Mouse (Mus musculus): ENCODE data around the gene 2300003K06Rik. TPM values are rescaled to one million over a fixed set of nuclear protein-coding genes. Genes with fewer than 3 reads are reported as not detected.

Gene 2300003K06Rik
- polyA plus RNA-seq, 1 experiment = not detected

DNA sequence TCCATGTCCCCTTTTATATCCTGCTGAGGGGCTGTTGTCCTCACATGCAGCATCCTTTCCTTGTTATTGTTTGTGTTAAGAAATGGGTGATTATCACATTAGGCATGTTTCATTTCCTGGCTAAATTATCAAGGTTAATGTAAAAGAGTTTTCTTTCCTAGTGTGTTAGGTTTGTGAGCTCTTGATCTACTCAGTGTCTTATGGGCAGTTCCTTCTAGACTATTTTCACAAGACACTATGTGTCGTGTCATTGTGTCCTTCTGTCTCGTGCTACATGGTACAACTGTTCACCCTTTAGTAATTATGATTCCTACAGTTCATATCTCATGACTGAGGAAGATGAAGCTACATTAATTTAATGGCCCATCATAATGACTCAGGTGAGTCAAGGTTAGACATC lies 44.5 kb downstream of the 2300003K06Rik start, which contains the start of gene Gm11596:
Gm11596 (minus strand) TSS at position 101 of the 400 bp plus-strand sequence.
- 88% methylated on average over 2 of the region's 2 CpGs for WGBS
- TF ChIP-seq CTCF (IDR thresholded peaks at IDR 0.05; ENCODE audit: borderline replicate concordance, control insufficient read depth, extremely low read depth, insufficient read depth, low read length, poor library complexity) (no peak), POLR2A (IDR thresholded peaks at IDR 0.05; ENCODE audit: control insufficient read depth, extremely low read depth, insufficient read depth, low read length, poor library complexity) (no peak)
- H3K36me3 ChIP-seq (ENCODE audit: control insufficient read depth, insufficient read depth, low read length) = no peaks in the 10 kb centered on the region

More for the DNA sequence above, 44.5 kb downstream of the 2300003K06Rik start, which contains the start of gene Gm11596:
- Histone ChIP-seq H3K27ac (ENCODE audit: control insufficient read depth, insufficient read depth, low read length) (no peak within 1 kb of the TSS), H3K4me1 (replicated peaks; ENCODE audit: control insufficient read depth, insufficient read depth, low read length) (no peaks in the 10 kb centered on the region), H3K27me3 (ENCODE audit: control insufficient read depth, insufficient read depth, low read length) (no peaks in the 10 kb centered on the region), H3K4me3 (ENCODE audit: control insufficient read depth, insufficient read depth, low read length) (no peak within 1 kb of the TSS)
- no peak for DNase-seq

Other genes with a start within 250 kb of the 2300003K06Rik start
- not detected in 2 replicates for gene Krtap1-3, start 246.7 kb downstream of the 2300003K06Rik start, polyA plus RNA-seq (2012; rRNA removed)
- not detected in 2 replicates for gene Krtap9-3, start 240.0 kb downstream of the 2300003K06Rik start, polyA plus RNA-seq (2012; rRNA removed)
- gene Gm11938, start 234.8 kb downstream of the 2300003K06Rik start, polyA plus RNA-seq (2012; rRNA removed) = 0.33 TPM in 1 of 2 replicates, not detected in the other
- gene Gm11937, start 227.9 kb downstream of the 2300003K06Rik start, polyA plus RNA-seq (2012; rRNA removed) = not detected in 2 replicates
- gene Krtap2-4, start 223.2 kb downstream of the 2300003K06Rik start, polyA plus RNA-seq (2012; rRNA removed) = 0.22 and 0.37 TPM in 2 replicates
- not detected in 2 replicates for gene Gm11562, start 217.6 kb downstream of the 2300003K06Rik start, polyA plus RNA-seq (2012; rRNA removed)
- not detected in 2 replicates for gene Krtap4-1, start 209.8 kb downstream of the 2300003K06Rik start, polyA plus RNA-seq (2012; rRNA removed)
- gene Krtap4-2, start 203.0 kb downstream of the 2300003K06Rik start, polyA plus RNA-seq (2012; rRNA removed) = not detected in 2 replicates
- not detected in 2 replicates for gene Krtap4-7, start 194.0 kb downstream of the 2300003K06Rik start, polyA plus RNA-seq (2012; rRNA removed)
- gene Gm11555, start 187.8 kb downstream of the 2300003K06Rik start, polyA plus RNA-seq (2012; rRNA removed) = not detected in 2 replicates
- gene Gm11563, start 179.1 kb downstream of the 2300003K06Rik start, polyA plus RNA-seq (2012; rRNA removed) = not detected in 2 replicates
- not detected in 2 replicates for gene Krtap4-6, start 172.1 kb downstream of the 2300003K06Rik start, polyA plus RNA-seq (2012; rRNA removed)
- not detected in 2 replicates for gene Gm14190, start 147.3 kb downstream of the 2300003K06Rik start, polyA plus RNA-seq (2012; rRNA removed)
- not detected in 2 replicates for gene Gm14180, start 103.8 kb downstream of the 2300003K06Rik start, polyA plus RNA-seq (2012; rRNA removed)
- gene Gm11595, start 65.2 kb downstream of the 2300003K06Rik start, polyA plus RNA-seq (2012; rRNA removed) = not detected in 2 replicates
- not detected in 2 replicates for gene Krtap4-8, start 57.4 kb downstream of the 2300003K06Rik start, polyA plus RNA-seq (2012; rRNA removed)
- 0.17 TPM in 1 of 2 replicates, not detected in the other for gene Krtap4-9, start 52.9 kb downstream of the 2300003K06Rik start, polyA plus RNA-seq (2012; rRNA removed)
- not detected in 2 replicates for gene Gm11596, start 44.6 kb downstream of the 2300003K06Rik start, polyA plus RNA-seq (2012; rRNA removed)
- gene Gm11569, start 39.1 kb downstream of the 2300003K06Rik start, polyA plus RNA-seq (2012; rRNA removed) = not detected in 2 replicates
- not detected in 2 replicates for gene Gm11554, start 33.6 kb downstream of the 2300003K06Rik start, polyA plus RNA-seq (2012; rRNA removed)
- not detected in 2 replicates for gene Krtap4-13, start 28.2 kb downstream of the 2300003K06Rik start, polyA plus RNA-seq (2012; rRNA removed)
- gene Gm11564, start 22.4 kb downstream of the 2300003K06Rik start, polyA plus RNA-seq (2012; rRNA removed) = not detected in 2 replicates
- 0.28 TPM in 1 of 2 replicates, not detected in the other for gene Krtap4-16, start 13.5 kb upstream of the 2300003K06Rik start, polyA plus RNA-seq (2012; rRNA removed)
- gene Gm11568, start 19.9 kb upstream of the 2300003K06Rik start, polyA plus RNA-seq (2012; rRNA removed) = not detected in 2 replicates
- gene Gm11559, start 26.4 kb upstream of the 2300003K06Rik start, polyA plus RNA-seq (2012; rRNA removed) = 0.31 TPM in 1 of 2 replicates, not detected in the other
- not detected in 2 replicates for gene Krtap9-1, start 35.3 kb upstream of the 2300003K06Rik start, polyA plus RNA-seq (2012; rRNA removed)
- not detected in 2 replicates for gene Gm11567, start 41.1 kb upstream of the 2300003K06Rik start, polyA plus RNA-seq (2012; rRNA removed)
- 0.13 TPM in 1 of 2 replicates, not detected in the other for gene Krtap31-1, start 69.9 kb upstream of the 2300003K06Rik start, polyA plus RNA-seq (2012; rRNA removed)
- not detected in 2 replicates for gene Gm11565, start 76.7 kb upstream of the 2300003K06Rik start, polyA plus RNA-seq (2012; rRNA removed)
- 0.11 TPM in 1 of 2 replicates, not detected in the other for gene Krtap31-2, start 98.2 kb upstream of the 2300003K06Rik start, polyA plus RNA-seq (2012; rRNA removed)
- gene Krtap9-5, start 110.4 kb upstream of the 2300003K06Rik start, polyA plus RNA-seq (2012; rRNA removed) = not detected in 2 replicates
- not detected in 2 replicates for gene Krtap29-1, start 141.0 kb upstream of the 2300003K06Rik start, polyA plus RNA-seq (2012; rRNA removed)
- gene Krtap16-1, start 148.5 kb upstream of the 2300003K06Rik start, polyA plus RNA-seq (2012; rRNA removed) = not detected in 2 replicates
- 0.31 and 0.43 TPM in 2 replicates for gene Krtap17-1, start 155.9 kb upstream of the 2300003K06Rik start, polyA plus RNA-seq (2012; rRNA removed)
- gene Krt33a, start 178.1 kb upstream of the 2300003K06Rik start, polyA plus RNA-seq (2012; rRNA removed) = 0.11 and 0.14 TPM in 2 replicates
- 0.44 TPM in 1 of 2 replicates, not detected in the other for gene Krt33b, start 191.8 kb upstream of the 2300003K06Rik start, polyA plus RNA-seq (2012; rRNA removed)
- not detected in 2 replicates for gene Krt34, start 203.5 kb upstream of the 2300003K06Rik start, polyA plus RNA-seq (2012; rRNA removed)
- gene Krt31, start 212.5 kb upstream of the 2300003K06Rik start, polyA plus RNA-seq (2012; rRNA removed) = 0.15 and 0.23 TPM in 2 replicates

Data from thymus, adult 2 months (tissue).